Mouse (Mus musculus) cerebellum, postnatal 10 days (tissue): Measurements from ENCODE around the gene Lypd8.

Source experiments
- DNase-seq, 2 experiments: peaks; one replicate each; pipeline ENCODE4 v3.0.0; 2021; ENCODE audit warnings: mixed read lengths in 2 of 2

Lypd8 gene

DNA sequence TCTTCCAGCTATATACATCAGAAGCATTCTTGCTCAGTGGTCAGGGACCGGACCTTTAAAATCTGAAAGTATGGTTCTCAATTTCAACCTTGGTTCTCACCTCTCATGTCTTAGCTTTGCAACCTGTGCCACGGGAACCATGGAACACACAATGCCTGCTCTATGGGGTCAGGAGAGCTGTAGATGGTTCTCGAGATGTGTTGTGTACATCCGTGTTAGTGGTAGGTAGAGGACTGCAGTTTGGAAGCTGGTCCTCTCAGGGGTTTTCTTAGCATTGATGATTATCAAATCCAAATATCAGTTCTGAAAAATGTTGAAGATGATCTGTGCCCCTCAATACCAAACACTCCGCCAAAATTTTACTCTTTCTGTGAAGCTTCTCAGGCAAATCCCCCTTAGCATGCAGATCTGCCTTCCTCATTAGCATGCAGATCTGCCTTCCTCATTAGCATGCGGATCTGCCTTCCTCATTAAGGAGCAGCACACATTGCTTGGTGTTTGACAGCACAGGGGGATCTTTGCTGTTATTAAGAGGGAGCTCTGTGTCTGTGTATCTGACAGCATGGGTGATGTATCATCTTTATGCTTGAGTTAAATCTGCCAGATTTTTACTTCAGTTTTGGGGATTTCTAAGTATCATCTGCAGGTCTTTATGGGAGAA lies 21.3 kb downstream of the Lypd8 start:
- DNase-seq: no peak

- no peak for DNase-seq
Observed at GRCm38 (mm10) chr11:58400655-58401054, 21.8 kb downstream of the Lypd8 start.

DNA sequence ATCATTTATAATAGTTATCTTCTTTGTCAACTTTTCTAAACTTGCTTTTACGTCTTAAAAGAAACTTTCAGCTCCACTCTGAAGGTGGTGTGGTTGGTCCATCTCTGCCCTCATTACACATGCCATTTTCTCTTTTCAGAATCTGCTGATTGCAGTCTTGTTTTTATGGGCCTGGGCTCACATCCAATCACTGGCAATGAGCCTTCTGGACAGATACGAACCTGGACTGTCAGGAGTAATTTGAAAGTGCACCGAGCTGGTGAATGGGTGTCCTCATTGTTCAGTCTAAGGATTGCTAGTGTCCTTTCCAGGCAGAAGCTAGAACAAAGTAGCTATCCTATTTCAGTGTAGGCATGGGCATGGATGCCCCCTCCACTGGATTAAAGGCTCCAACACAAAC lies 29.2 kb downstream of the Lypd8 start:
- peak; percentile 66 to 74 for DNase-seq

- no peak for DNase-seq
Observed at GRCm38 (mm10) chr11:58418336-58418735, 39.5 kb downstream of the Lypd8 start.

GRCm38 (mm10) chr11:58420815-58421214 lies 42.0 kb downstream of the Lypd8 start, which contains the start of gene 1810065E05Rik:
Gene 1810065E05Rik (plus strand): TSS chr11:58421111.
- DNase-seq: no peak

- no peak for DNase-seq
Observed at GRCm38 (mm10) chr11:58432259-58432658, 53.4 kb downstream of the Lypd8 start, which contains the start of gene Gm12253. Gene Gm12253 (plus strand): TSS chr11:58432559.

GRCm38 (mm10) chr11:58437866-58438265 lies 59.0 kb downstream of the Lypd8 start:
- no peak for DNase-seq
